Mouse (Mus musculus) CH12.LX (cell line): ENCODE results near the gene Prkcd. TPM values are rescaled to one million over a fixed set of nuclear protein-coding genes. Genes with fewer than 3 reads are reported as not detected.

Source experiments
- DNase-seq: peaks from one replicate; pipeline ENCODE4 v3.0.0-alpha.2; 2013; ENCODE audit errors: extremely low read depth
- H3K27ac ChIP-seq: 2 replicates; pipeline ENCODE4 v1.5.1; 2012; ENCODE audit warnings: low read depth, mild to moderate bottlenecking, control low read depth, moderate library complexity; ENCODE audit not compliant: insufficient read depth
- H3K27me3 ChIP-seq: replicated peaks from 2 replicates; pipeline ENCODE3; 2012; ENCODE audit warnings: inconsistent platforms
- H3K36me3 ChIP-seq, 2 experiments: replicated peaks in 1 of 2; 2 replicates each; pipeline versions ENCODE3 to v1.6.1; 2012; ENCODE audit warnings: inconsistent platforms in 1 of 2, low read length in 1 of 2, mild to moderate bottlenecking in 1 of 2, mixed read lengths in 1 of 2, moderate library complexity in 1 of 2; ENCODE audit not compliant: control insufficient read depth in 1 of 2, insufficient read depth in 1 of 2
- H3K4me1 ChIP-seq, 2 experiments: 2 replicates each; pipeline ENCODE4 v1.6.1; 2012; ENCODE audit warnings: inconsistent platforms in 1 of 2, moderate library complexity in 1 of 2; ENCODE audit not compliant: insufficient read depth in 2 of 2, control insufficient read depth in 1 of 2
- H3K4me2 ChIP-seq: 2 replicates; pipeline ENCODE4 v1.6.1; 2012; ENCODE audit warnings: low read depth, mild to moderate bottlenecking, control low read depth; ENCODE audit not compliant: poor library complexity, insufficient read depth, severe bottlenecking
- H3K4me3 ChIP-seq, 3 experiments: fragments of 150-350 bp in 1 of 3; sonication (generic) in 1 of 3; replicated peaks in 1 of 3; 2 replicates each; pipeline versions ENCODE3 to v1.5.1; 2011 to 2012; ENCODE audit warnings: low read depth in 2 of 3, low read length in 2 of 3, mild to moderate bottlenecking in 2 of 3, moderate library complexity in 2 of 3, control low read depth in 1 of 3, improper control_type of control experiment in 1 of 3, inconsistent platforms in 1 of 3, mixed read lengths in 1 of 3; ENCODE audit not compliant: poor library complexity in 1 of 3
- H3K79me2 ChIP-seq: replicated peaks from 2 replicates; pipeline ENCODE4 v1.6.1; 2012; ENCODE audit warnings: mild to moderate bottlenecking, moderate library complexity; ENCODE audit not compliant: control insufficient read depth, poor library complexity, insufficient read depth, severe bottlenecking; ENCODE audit errors: extremely low read depth
- H3K9ac ChIP-seq: 2 replicates; pipeline ENCODE4 v1.6.1; 2012; ENCODE audit warnings: low read depth, mild to moderate bottlenecking, control low read depth, moderate library complexity; ENCODE audit not compliant: insufficient read depth
- H3K9me3 ChIP-seq: replicated peaks from 2 replicates; pipeline ENCODE3; 2012; ENCODE audit warnings: low read length, inconsistent platforms, mixed read lengths
- CHD1 ChIP-seq: IDR thresholded peaks from 2 replicates; pipeline ENCODE4 v1.6.1; 2012; ENCODE audit warnings: low read depth, low read length, improper control_type of control experiment, inconsistent platforms
- CTCF ChIP-seq, 2 experiments: IDR thresholded peaks in 1 of 2; conservative IDR thresholded peaks in 1 of 2; 2 replicates each; pipeline ENCODE4 v1.5.1; 2011 to 2012; ENCODE audit warnings: low read depth in 2 of 2, low read length in 2 of 2, improper control_type of control experiment in 1 of 2, inconsistent platforms in 1 of 2, mild to moderate bottlenecking in 1 of 2, moderate library complexity in 1 of 2
- ELF1 ChIP-seq: IDR thresholded peaks from 2 replicates; pipeline ENCODE4 v1.6.1; 2014; ENCODE audit warnings: low read depth, mild to moderate bottlenecking, inconsistent platforms, low read length, improper control_type of control experiment
- EP300 ChIP-seq: IDR thresholded peaks from 2 replicates; pipeline ENCODE4 v1.6.1; 2011; ENCODE audit warnings: low read length, improper control_type of control experiment
- ETS1 ChIP-seq: conservative IDR thresholded peaks from 2 replicates; pipeline ENCODE4 v1.6.1; 2012; ENCODE audit warnings: low read depth, mild to moderate bottlenecking, inconsistent platforms, low read length, improper control_type of control experiment, moderate library complexity
- GABPA ChIP-seq: IDR thresholded peaks from 2 replicates; pipeline ENCODE4 v1.6.1; 2012; ENCODE audit warnings: low read depth, low read length, improper control_type of control experiment, inconsistent platforms; ENCODE audit not compliant: insufficient replicate concordance
- HCFC1 ChIP-seq: IDR thresholded peaks from 2 replicates; pipeline ENCODE4 v1.6.1; 2012; ENCODE audit warnings: low read depth, mild to moderate bottlenecking, inconsistent platforms, low read length, improper control_type of control experiment
- IRF4 ChIP-seq: IDR thresholded peaks from 2 replicates; pipeline ENCODE4 v1.6.1; 2014; ENCODE audit warnings: low read depth, mild to moderate bottlenecking, inconsistent platforms, low read length, improper control_type of control experiment
- JUN ChIP-seq: IDR thresholded peaks from 2 replicates; pipeline ENCODE4 v1.6.1; 2011; ENCODE audit warnings: low read depth, mild to moderate bottlenecking, low read length, improper control_type of control experiment, moderate library complexity; ENCODE audit not compliant: insufficient read depth
- JUND ChIP-seq: conservative IDR thresholded peaks from 2 replicates; pipeline ENCODE4 v1.6.1; 2011; ENCODE audit warnings: low read depth, low read length, improper control_type of control experiment
- KAT2A ChIP-seq: IDR thresholded peaks from 2 replicates; pipeline ENCODE4 v1.6.1; 2012; ENCODE audit warnings: low read length, improper control_type of control experiment, inconsistent platforms; ENCODE audit not compliant: insufficient replicate concordance
- MAFK ChIP-seq: IDR thresholded peaks from 2 replicates; pipeline ENCODE4 v1.6.1; 2011; ENCODE audit warnings: low read length, improper control_type of control experiment; ENCODE audit not compliant: insufficient replicate concordance
- MAX ChIP-seq: IDR thresholded peaks from 2 replicates; pipeline ENCODE4 v1.6.1; 2011; ENCODE audit warnings: low read length, improper control_type of control experiment
- MAZ ChIP-seq: IDR thresholded peaks from 2 replicates; pipeline ENCODE4 v1.6.1; 2012; ENCODE audit warnings: low read depth, mild to moderate bottlenecking, inconsistent platforms, low read length, improper control_type of control experiment, moderate library complexity
- MXI1 ChIP-seq: IDR thresholded peaks from 2 replicates; pipeline ENCODE4 v1.6.1; 2011; ENCODE audit warnings: mild to moderate bottlenecking, low read depth, low read length, improper control_type of control experiment
- MYC ChIP-seq: IDR thresholded peaks from 2 replicates; pipeline ENCODE4 v1.6.1; 2011; ENCODE audit warnings: low read depth, mild to moderate bottlenecking, improper control_type of control experiment, low read length
- NELFE ChIP-seq: IDR thresholded peaks from 2 replicates; pipeline ENCODE4 v1.6.1; 2011; ENCODE audit warnings: low read depth, low read length, improper control_type of control experiment
- NRF1 ChIP-seq: IDR thresholded peaks from 2 replicates; pipeline ENCODE4 v1.6.1; 2014; ENCODE audit warnings: low read depth, mild to moderate bottlenecking, inconsistent platforms, low read length, improper control_type of control experiment, moderate library complexity
- RAD21 ChIP-seq: IDR thresholded peaks from 2 replicates; pipeline ENCODE4 v1.6.1; 2011; ENCODE audit warnings: low read depth, mild to moderate bottlenecking, low read length, improper control_type of control experiment, moderate library complexity
- RCOR1 ChIP-seq: conservative IDR thresholded peaks from 2 replicates; pipeline ENCODE4 v1.6.1; 2012; ENCODE audit warnings: low read depth, mild to moderate bottlenecking, inconsistent platforms, low read length, improper control_type of control experiment
- SMC3 ChIP-seq: IDR thresholded peaks from 2 replicates; pipeline ENCODE4 v1.6.1; 2011; ENCODE audit warnings: low read depth, low read length, improper control_type of control experiment
- TBP ChIP-seq: conservative IDR thresholded peaks from 2 replicates; pipeline ENCODE4 v1.6.1; 2011; ENCODE audit warnings: low read depth, low read length, improper control_type of control experiment
- TCF12 ChIP-seq: IDR thresholded peaks from 2 replicates; pipeline ENCODE4 v1.6.1; 2014; ENCODE audit warnings: low read depth, mild to moderate bottlenecking, inconsistent platforms, low read length, improper control_type of control experiment
- ZKSCAN1 ChIP-seq: IDR thresholded peaks from 2 replicates; pipeline ENCODE4 v1.6.1; 2012; ENCODE audit warnings: low read depth, inconsistent platforms, low read length, improper control_type of control experiment, borderline replicate concordance
- ZNF384 ChIP-seq: IDR thresholded peaks from 2 replicates; pipeline ENCODE4 v1.6.1; 2012; ENCODE audit warnings: low read depth, low read length, improper control_type of control experiment, inconsistent platforms
- dilution Hi-C: fragments of 300-500 bp; cut with MboI; formaldehyde crosslinking; loops from 2 replicates; pipeline ENCODE4 v1.14.3; 2020; ENCODE audit warnings: low sequenced_read_pairs; ENCODE audit not compliant: extremely low pct_unique_long_range_greater_than_20kb, extremely low pct_ligation_motif_present
- in situ Hi-C: fragments of 300-500 bp; cut with MboI; formaldehyde crosslinking; loops from 3 replicates; pipeline ENCODE4 v1.14.3; 2019; ENCODE audit warnings: low sequenced_read_pairs, low pct_ligation_motif_present, low pct_unique_long_range_greater_than_20kb, mixed read lengths
- polyA plus RNA-seq: library from polyadenylated mRNA; unstranded; fragments of >175 nt; gene quantifications from 2 replicates; pipeline ENCODE4 v1.2.1, GENCODE M21; 2012; ENCODE audit warnings: low read depth; ENCODE audit not compliant: insufficient read length
- total RNA-seq, 2 experiments: library from RNA; depleted of rRNA; stranded (reverse); fragments of 300-350 nt in 1 of 2; fragments of >200 nt in 1 of 2; gene quantifications; 2 replicates each; pipeline ENCODE4 v1.2.3; 2012 to 2014

Prkcd gene
- total and polyA plus RNA-seq, 3 experiments: 109 to 186 (median 122) TPM

- Histone ChIP-seq H3K4me3 (no peak overlapping the region), H3K9me3 (no peaks in the 10 kb centered on the region), H3K79me2 (no peaks in the 10 kb centered on the region), H3K9ac (peak overlapping the region; percentile 15; the same call in 1 of the 2 replicates), H3K4me2 (no peak overlapping the region), H3K27me3 (no peaks in the 10 kb centered on the region), H3K27ac (peak overlapping the region; percentile 54; the same call in 1 of the 2 replicates), H3K36me3 (peaks cover 0 to 4% of the 10 kb centered on the region in 2 experiments), H3K4me1 (peaks cover 42 to 95% of the 10 kb centered on the region in 2 experiments)
- in situ Hi-C loops: no loop called here
- DNase-seq: no peak
- TF ChIP-seq NRF1: no peak
- TF ChIP-seq ELF1: no peak
- TF ChIP-seq NELFE: no peak
- no peak for TF ChIP-seq HCFC1
- no peak for TF ChIP-seq ZNF384
- no peak for TF ChIP-seq RAD21
- no peak for TF ChIP-seq KAT2A
- no peak for TF ChIP-seq MAZ
- TF ChIP-seq GABPA: no peak
- TF ChIP-seq TBP: no peak
- no peak for TF ChIP-seq ZKSCAN1
- TF ChIP-seq MAFK: no peak
- no peak for TF ChIP-seq JUND
- TF ChIP-seq MXI1: no peak
- dilution Hi-C loops: no loop called here
These were observed 8.4 kb upstream of the Prkcd start for GRCm38 (mm10) chr14:30634418-30634817.

DNA sequence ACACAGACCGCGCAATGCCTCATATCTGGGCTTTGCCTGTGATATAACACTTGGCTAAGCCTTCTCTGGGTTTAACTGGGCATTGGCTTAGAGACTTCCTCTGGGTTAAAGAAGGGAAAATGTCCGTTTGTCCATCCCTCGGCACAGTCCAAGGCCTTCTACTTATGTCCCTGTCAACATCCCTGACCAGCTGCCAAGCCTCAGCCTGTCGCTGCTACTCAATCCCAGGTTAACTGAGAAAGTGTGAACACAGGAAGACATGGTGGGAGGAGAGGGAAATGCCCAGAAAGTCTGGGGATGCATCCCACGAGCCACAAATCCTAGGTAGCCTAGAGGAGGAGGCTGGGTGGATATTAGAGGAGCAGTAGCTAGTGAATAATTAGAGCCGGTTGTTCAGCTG, 7.7 kb upstream of the Prkcd start:
- no peaks in the 10 kb centered on the region for H3K9me3 ChIP-seq
- no peak for TF ChIP-seq MAX
- TF ChIP-seq ETS1: no peak
- TF ChIP-seq JUN: no peak
- TF ChIP-seq KAT2A: no peak
- no peak for TF ChIP-seq MXI1
- TF ChIP-seq NRF1: no peak
- TF ChIP-seq IRF4: no peak
- no peak for TF ChIP-seq TCF12
- TF ChIP-seq EP300: no peak
- TF ChIP-seq ZNF384: no peak
- TF ChIP-seq CHD1: no peak
- TF ChIP-seq SMC3: no peak
- TF ChIP-seq MYC: no peak
- TF ChIP-seq CTCF (conservative IDR thresholded peaks at IDR 0.05 in 1 of 2, IDR thresholded peaks at IDR 0.05 in 1 of 2; ENCODE audit: low read depth in 2 of 2, low read length in 2 of 2): no peak
- TF ChIP-seq HCFC1: no peak
- no peak for TF ChIP-seq ELF1
- TF ChIP-seq RCOR1: no peak
- TF ChIP-seq MAZ: no peak
- dilution Hi-C loops: no loop called here
- no peak overlapping the region for H3K9ac ChIP-seq
- H3K79me2 ChIP-seq: no peaks in the 10 kb centered on the region
- no peaks in the 10 kb centered on the region for H3K27me3 ChIP-seq
- H3K27ac ChIP-seq: no peak overlapping the region
- H3K4me2 ChIP-seq: no peak overlapping the region
- no peak overlapping the region for H3K4me3 ChIP-seq
- peaks cover 0 to 4% of the 10 kb centered on the region in 2 experiments for H3K36me3 ChIP-seq
- DNase-seq: no peak
- in situ Hi-C loops: no loop called here
- peaks cover 47 to 99% of the 10 kb centered on the region in 2 experiments for H3K4me1 ChIP-seq
